Mouse (Mus musculus) heart, embryonic 16.5 days (tissue): ENCODE measurements around the gene Arhgap30. TPM values are rescaled to one million over a fixed set of nuclear protein-coding genes. Genes with fewer than 3 reads are reported as not detected.
A peak's percentile ranks its signal among the peaks of the same experiment; 100 is the strongest.

Experiments
- ATAC-seq: fragments of 200-750 bp; cut with Nextera tagmentation; replicated peaks from 2 replicates; pipeline ENCODE4 v1.8.0; 2017; ENCODE audit warnings: moderate number of reproducible peaks; ENCODE audit not compliant: insufficient read depth, low FRiP score; ENCODE audit errors: extremely low read depth
- H3K27ac ChIP-seq: fragments of 300-500 bp; sonication (generic); 2 replicates; pipeline ENCODE4 v1.5.1; 2014; ENCODE audit warnings: mild to moderate bottlenecking, low read length, control low read depth, moderate library complexity
- H3K27me3 ChIP-seq: fragments of 300-500 bp; sonication (generic); 2 replicates; pipeline ENCODE4 v1.6.1; 2014; ENCODE audit warnings: low read length, mixed read lengths; ENCODE audit not compliant: control insufficient read depth, insufficient read depth
- H3K36me3 ChIP-seq: fragments of 300-500 bp; sonication (generic); 2 replicates; pipeline ENCODE4 v1.6.1; 2014; ENCODE audit not compliant: control insufficient read depth, insufficient read depth
- H3K4me1 ChIP-seq: fragments of 300-500 bp; sonication (generic); 2 replicates; pipeline ENCODE4 v1.6.1; 2014; ENCODE audit warnings: low read length, mixed read lengths; ENCODE audit not compliant: control insufficient read depth, insufficient read depth
- H3K4me2 ChIP-seq: fragments of 300-500 bp; sonication (generic); 2 replicates; pipeline ENCODE4 v1.6.1; 2014; ENCODE audit warnings: low read depth, mild to moderate bottlenecking, control low read depth, low read length
- H3K4me3 ChIP-seq: fragments of 300-500 bp; sonication (generic); 2 replicates; pipeline ENCODE4 v1.5.1; 2014; ENCODE audit warnings: mild to moderate bottlenecking, control low read depth, low read length
- H3K9ac ChIP-seq: fragments of 300-500 bp; sonication (generic); 2 replicates; pipeline ENCODE4 v1.6.1; 2014; ENCODE audit warnings: low read length, control low read depth
- H3K9me3 ChIP-seq: fragments of 300-500 bp; sonication (generic); replicated peaks from 2 replicates; pipeline ENCODE4 v1.6.1; 2016; ENCODE audit warnings: low read length; ENCODE audit not compliant: control insufficient read depth
- WGBS: fragments of 180-500 bp; shearing (Covaris S2); extraction: QIAGEN DNeasy Blood & Tissue Kit; methylation state at CpG from one replicate; pipeline ENCODE4 v1.1.7; 2014; 5-methylcytosine and 5-hydroxymethylcytosine counted together
- polyA plus RNA-seq: library from polyadenylated mRNA; unstranded; fragments of >200 nt; fragmentation: Nextera tagmentation; extraction: Ambion mirVana; gene quantifications from 2 replicates; pipeline ENCODE4 v1.2.1, GENCODE M21; 2015

The Arhgap30 gene
- polyA plus RNA-seq, 1 experiment from 2014 or later = 7.5 TPM

GRCm38 (mm10) chr1:171435288-171435814 is 46.6 kb downstream of the Arhgap30 start:
- H3K4me3 ChIP-seq = no peak overlapping the region
- WGBS = 39% methylated on average over 7 of the region's 7 CpGs
- no peak for ATAC-seq

GRCm38 (mm10) chr1:171435974-171436373 is 47.2 kb downstream of the Arhgap30 start:
- WGBS = 46% methylated on average over 1 of the region's 1 CpGs
- Histone ChIP-seq H3K4me1 (peaks cover 18% of the 10 kb centered on the region), H3K9me3 (no peaks in the 10 kb centered on the region), H3K4me3 (no peak overlapping the region), H3K9ac (no peak overlapping the region), H3K27me3 (no peaks in the 10 kb centered on the region), H3K4me2 (no peak overlapping the region), H3K36me3 (no peaks in the 10 kb centered on the region), H3K27ac (no peak overlapping the region)
- ATAC-seq = no peak

More at GRCm38 (mm10) chr1:171435288-171435814, 46.6 kb downstream of the Arhgap30 start:
- Histone ChIP-seq H3K9me3 (no peaks in the 10 kb centered on the region), H3K27ac (no peak overlapping the region), H3K4me1 (peaks cover 13% of the 10 kb centered on the region), H3K27me3 (no peaks in the 10 kb centered on the region), H3K36me3 (no peaks in the 10 kb centered on the region), H3K4me2 (no peak overlapping the region), H3K9ac (no peak overlapping the region)

GRCm38 (mm10) chr1:171437264-171438013 is 48.7 kb downstream of the Arhgap30 start, which contains the start of gene F11r:
TSS of gene F11r (plus strand) at chr1:171437535.
- Histone ChIP-seq H3K4me2 (peak within 1 kb of the TSS; percentile 76), H3K27me3 (no peaks in the 10 kb centered on the region), H3K4me1 (peaks cover 33% of the 10 kb centered on the region), H3K9ac (peak within 1 kb of the TSS; percentile 87), H3K36me3 (no peaks in the 10 kb centered on the region), H3K4me3 (peak within 1 kb of the TSS; percentile 92), H3K9me3 (no peaks in the 10 kb centered on the region), H3K27ac (peak within 1 kb of the TSS; percentile 89)
- under 1% methylated on average over 46 of the region's 46 CpGs for WGBS
- ATAC-seq = peak; percentile 72

- no peak for ATAC-seq
- 3% methylated on average over 18 of the region's 18 CpGs for WGBS
These were observed 49.4 kb downstream of the Arhgap30 start for GRCm38 (mm10) chr1:171438014-171438670.

GRCm38 (mm10) chr1:171439072-171439471 is 50.3 kb downstream of the Arhgap30 start:
- H3K9me3 ChIP-seq = peaks cover 6% of the 10 kb centered on the region; the same call in 1 of the 2 replicates
- 14% methylated on average over 8 of the region's 8 CpGs for WGBS
- peaks cover 37% of the 10 kb centered on the region for H3K4me1 ChIP-seq
- peaks cover 4% of the 10 kb centered on the region; the same call in 1 of the 2 replicates for H3K36me3 ChIP-seq
- H3K4me2 ChIP-seq = peak overlapping the region; percentile 76
- H3K27ac ChIP-seq = peak overlapping the region; percentile 89
- H3K4me3 ChIP-seq = peak overlapping the region; percentile 92
- no peak for ATAC-seq
- peak overlapping the region; percentile 87 for H3K9ac ChIP-seq
- no peaks in the 10 kb centered on the region for H3K27me3 ChIP-seq

More at GRCm38 (mm10) chr1:171438014-171438670, 49.4 kb downstream of the Arhgap30 start:
- no peaks in the 10 kb centered on the region for H3K27me3 ChIP-seq
- H3K9ac ChIP-seq = peak overlapping the region; percentile 87
- peak overlapping the region; percentile 76 for H3K4me2 ChIP-seq
- peak overlapping the region; percentile 89 for H3K27ac ChIP-seq
- H3K4me3 ChIP-seq = peak overlapping the region; percentile 92
- H3K36me3 ChIP-seq = no peaks in the 10 kb centered on the region
- peaks cover 36% of the 10 kb centered on the region for H3K4me1 ChIP-seq
- no peaks in the 10 kb centered on the region for H3K9me3 ChIP-seq

GRCm38 (mm10) chr1:171440025-171440725 is 51.4 kb downstream of the Arhgap30 start:
- peaks cover 6% of the 10 kb centered on the region; the same call in 1 of the 2 replicates for H3K9me3 ChIP-seq
- H3K27ac ChIP-seq = peak overlapping the region; percentile 89
- peak overlapping the region; percentile 92 for H3K4me3 ChIP-seq
- H3K27me3 ChIP-seq = no peaks in the 10 kb centered on the region
- WGBS = 27% methylated on average over 9 of the region's 9 CpGs
- peak overlapping the region; percentile 76 for H3K4me2 ChIP-seq
- peak overlapping the region; percentile 87 for H3K9ac ChIP-seq
- H3K36me3 ChIP-seq = peaks cover 4% of the 10 kb centered on the region; the same call in 1 of the 2 replicates
- ATAC-seq = peak; percentile 59
- H3K4me1 ChIP-seq = peaks cover 37% of the 10 kb centered on the region

- Histone ChIP-seq H3K36me3 (peaks cover 4% of the 10 kb centered on the region; the same call in 1 of the 2 replicates), H3K27me3 (no peaks in the 10 kb centered on the region), H3K9ac (0 out of 2 replicates have a peak overlapping the region, but pooled peaks have one; percentile 3), H3K9me3 (peaks cover 6% of the 10 kb centered on the region; the same call in 1 of the 2 replicates), H3K4me3 (peak overlapping the region; percentile 26), H3K4me2 (peak overlapping the region; percentile 59), H3K27ac (peak overlapping the region; percentile 89), H3K4me1 (peaks cover 40% of the 10 kb centered on the region)
- 39% methylated on average over 7 of the region's 7 CpGs for WGBS
- ATAC-seq = 0 out of 2 replicates have a peak, but pooled peaks have one; percentile 9
These were observed 53.0 kb downstream of the Arhgap30 start for GRCm38 (mm10) chr1:171441466-171442412.

- H3K4me1 ChIP-seq = peaks cover 45% of the 10 kb centered on the region
- no peak for ATAC-seq
These were observed 53.6 kb downstream of the Arhgap30 start for GRCm38 (mm10) chr1:171442413-171442760.

More at GRCm38 (mm10) chr1:171442413-171442760, 53.6 kb downstream of the Arhgap30 start:
- Histone ChIP-seq H3K9ac (0 out of 2 replicates have a peak overlapping the region, but pooled peaks have one; percentile 3), H3K9me3 (peaks cover 6% of the 10 kb centered on the region; the same call in 1 of the 2 replicates), H3K36me3 (peaks cover 4% of the 10 kb centered on the region; the same call in 1 of the 2 replicates), H3K4me2 (peak overlapping the region; percentile 59), H3K27me3 (no peaks in the 10 kb centered on the region), H3K27ac (peak overlapping the region; percentile 89), H3K4me3 (peak overlapping the region; percentile 13; the same call in 1 of the 2 replicates)
- 52% methylated on average over 8 of the region's 8 CpGs for WGBS
